Mouse (Mus musculus) CH12.LX (cell line): ENCODE measurements at regions not wholly inside any gene's neighbourhood (a gene's known extent, or its start where the extent isn't known, plus 50 kb on each side); places are given as distances from the start of the nearest gene placed in this dataset.

ENCODE experiments used
- CHD2 ChIP-seq: IDR thresholded peaks from 2 replicates; pipeline ENCODE4 v1.6.1; 2011; ENCODE audit warnings: low read length, improper control_type of control experiment
- CTCF ChIP-seq, 2 experiments: IDR thresholded peaks in 1 of 2; conservative IDR thresholded peaks in 1 of 2; 2 replicates each; pipeline ENCODE4 v1.5.1; 2011 to 2012; ENCODE audit warnings: low read depth in 2 of 2, low read length in 2 of 2, improper control_type of control experiment in 1 of 2, inconsistent platforms in 1 of 2, mild to moderate bottlenecking in 1 of 2, moderate library complexity in 1 of 2
- E2F4 ChIP-seq: IDR thresholded peaks from 2 replicates; pipeline ENCODE4 v1.6.1; 2011; ENCODE audit warnings: low read depth, low read length, improper control_type of control experiment; ENCODE audit not compliant: insufficient replicate concordance
- ETS1 ChIP-seq: conservative IDR thresholded peaks from 2 replicates; pipeline ENCODE4 v1.6.1; 2012; ENCODE audit warnings: low read depth, mild to moderate bottlenecking, inconsistent platforms, low read length, improper control_type of control experiment, moderate library complexity
- MAFK ChIP-seq: IDR thresholded peaks from 2 replicates; pipeline ENCODE4 v1.6.1; 2011; ENCODE audit warnings: low read length, improper control_type of control experiment; ENCODE audit not compliant: insufficient replicate concordance
- MAX ChIP-seq: IDR thresholded peaks from 2 replicates; pipeline ENCODE4 v1.6.1; 2011; ENCODE audit warnings: low read length, improper control_type of control experiment
- MXI1 ChIP-seq: IDR thresholded peaks from 2 replicates; pipeline ENCODE4 v1.6.1; 2011; ENCODE audit warnings: mild to moderate bottlenecking, low read depth, low read length, improper control_type of control experiment
- NELFE ChIP-seq: IDR thresholded peaks from 2 replicates; pipeline ENCODE4 v1.6.1; 2011; ENCODE audit warnings: low read depth, low read length, improper control_type of control experiment
- POLR2A ChIP-seq: IDR thresholded peaks from 2 replicates; pipeline ENCODE4 v1.6.1; 2011; ENCODE audit warnings: low read depth, mild to moderate bottlenecking, improper control_type of control experiment, low read length
- SIN3A ChIP-seq: IDR thresholded peaks from 2 replicates; pipeline ENCODE4 v1.6.1; 2012; ENCODE audit warnings: low read length, improper control_type of control experiment, inconsistent platforms
- SMC3 ChIP-seq: IDR thresholded peaks from 2 replicates; pipeline ENCODE4 v1.6.1; 2011; ENCODE audit warnings: low read depth, low read length, improper control_type of control experiment
- TBP ChIP-seq: conservative IDR thresholded peaks from 2 replicates; pipeline ENCODE4 v1.6.1; 2011; ENCODE audit warnings: low read depth, low read length, improper control_type of control experiment
- TCF12 ChIP-seq: IDR thresholded peaks from 2 replicates; pipeline ENCODE4 v1.6.1; 2014; ENCODE audit warnings: low read depth, mild to moderate bottlenecking, inconsistent platforms, low read length, improper control_type of control experiment

- TF ChIP-seq CTCF (conservative IDR thresholded peaks at IDR 0.05 in 1 of 2, IDR thresholded peaks at IDR 0.05 in 1 of 2; ENCODE audit: low read depth in 2 of 2, low read length in 2 of 2) (no peak), NELFE (no peak), TBP (no peak), SIN3A (no peak), MAX (no peak), TCF12 (no peak), POLR2A (no peak), CHD2 (no peak), MXI1 (no peak), SMC3 (no peak), MAFK (no peak), E2F4 (no peak), ETS1 (no peak)
Observed at GRCm38 (mm10) chr6:14540333-14540732, 214.7 kb downstream of the Ppp1r3a start.
